Comparison of ENCODE assay signal across 33 mouse cellular contexts in the genomic region with DNA sequence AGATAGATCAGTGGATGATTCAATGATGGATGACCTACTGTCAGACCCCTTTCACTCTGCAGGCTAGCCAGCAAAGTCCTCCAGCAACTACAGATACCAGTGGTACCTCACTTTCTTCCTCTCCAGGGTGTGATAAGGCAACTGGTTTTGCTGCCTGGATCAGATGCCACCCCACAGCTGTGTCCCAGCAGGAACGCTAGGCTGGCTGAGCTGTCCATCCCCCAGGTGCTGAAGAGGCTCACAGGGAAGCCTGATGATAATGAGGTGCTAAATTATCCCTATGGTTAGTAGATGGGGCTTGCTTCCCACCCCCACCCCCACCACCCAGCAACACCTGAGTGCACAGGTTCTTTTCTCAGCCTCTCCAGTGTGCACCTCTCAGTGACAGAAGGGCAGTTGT. TPM values are rescaled to one million over a fixed set of nuclear protein-coding genes. Genes with fewer than 3 reads are reported as not detected.
DNase-seq lines count a peak whose midpoint lies in the region; ATAC-seq and TF ChIP-seq lines count a peak whose summit lies in the region.
"Had no signal": no experiment of that assay in that cellular context is flagged by ENCODE, and none has a peak within 500 bp of the region (broad histone marks: within the 10 kb centered on the region; RNA-seq: fewer than 3 reads in every experiment).

No protein-coding gene starts in this region.

- H3K4me3 ChIP-seq in lung, postnatal 0 days (ENCODE audit: low read depth, low read length): no peak overlapping the region
- no peak overlapping the region for H3K4me3 ChIP-seq in lung, adult 2 months (replicated peaks; ENCODE audit: extremely low read depth, low read depth, low read length)
- no peak overlapping the region for H3K4me3 ChIP-seq in limb, embryonic 10.5 days
- H3K4me3 ChIP-seq in hindbrain, embryonic 16.5 days (ENCODE audit: low read length): no peak overlapping the region
- H3K4me3 ChIP-seq: forebrain, embryonic 13.5 days; hindbrain, embryonic 13.5 days; limb, embryonic 13.5 days; liver, embryonic 12.5 days; neural tube, embryonic 13.5 days had no signal

- H3K27me3 ChIP-seq in lung, postnatal 0 days (replicated peaks; ENCODE audit: insufficient read depth, low read length): peaks cover 8% of the 10 kb centered on the region; the same call in 1 of the 2 replicates
- H3K27me3 ChIP-seq in limb, embryonic 10.5 days (ENCODE audit: low read depth, poor library complexity, severe bottlenecking): no peaks in the 10 kb centered on the region
- no peaks in the 10 kb centered on the region for H3K27me3 ChIP-seq in hindbrain, embryonic 16.5 days (replicated peaks; ENCODE audit: control insufficient read depth, insufficient read depth, low read length)
- H3K27me3 ChIP-seq: forebrain, embryonic 13.5 days; hindbrain, embryonic 13.5 days; limb, embryonic 13.5 days; neural tube, embryonic 13.5 days had no signal

- no peaks in the 10 kb centered on the region for H3K4me1 ChIP-seq in lung, postnatal 0 days (ENCODE audit: insufficient read depth, low read depth, low read length)
- no peaks in the 10 kb centered on the region for H3K4me1 ChIP-seq in lung, adult 2 months (ENCODE audit: control insufficient read depth, insufficient read depth, low read length)
- peaks cover 13% of the 10 kb centered on the region for H3K4me1 ChIP-seq in limb, embryonic 10.5 days
- H3K4me1 ChIP-seq in hindbrain, embryonic 16.5 days (ENCODE audit: control insufficient read depth, insufficient read depth, low read depth, low read length): no peaks in the 10 kb centered on the region

- no peak for TF ChIP-seq EP300 in lung, postnatal 0 days (IDR thresholded peaks at IDR 0.05)

- H3K9ac ChIP-seq in lung, postnatal 0 days (replicated peaks; ENCODE audit: low read depth): no peak overlapping the region
- no peak overlapping the region for H3K9ac ChIP-seq in hindbrain, embryonic 16.5 days (ENCODE audit: low read depth, low read length)
- H3K9ac ChIP-seq: forebrain, embryonic 13.5 days; hindbrain, embryonic 13.5 days; limb, embryonic 13.5 days; liver, embryonic 12.5 days; liver, postnatal 0 days; neural tube, embryonic 13.5 days had no signal

- no peaks in the 10 kb centered on the region for H3K36me3 ChIP-seq in lung, postnatal 0 days (ENCODE audit: insufficient read depth, low read length)
- H3K36me3 ChIP-seq in limb, embryonic 10.5 days: no peaks in the 10 kb centered on the region
- no peaks in the 10 kb centered on the region for H3K36me3 ChIP-seq in hindbrain, embryonic 16.5 days (ENCODE audit: control insufficient read depth, insufficient read depth, low read length)
- H3K36me3 ChIP-seq: hindbrain, embryonic 13.5 days; limb, embryonic 13.5 days; liver, embryonic 12.5 days; neural tube, embryonic 13.5 days had no signal

- no peak overlapping the region for H3K4me2 ChIP-seq in lung, postnatal 0 days (replicated peaks; ENCODE audit: low read depth, low read length)
- no peak overlapping the region for H3K4me2 ChIP-seq in hindbrain, embryonic 16.5 days (ENCODE audit: low read length)
- H3K4me2 ChIP-seq: forebrain, embryonic 13.5 days; heart, embryonic 11.5 days; hindbrain, embryonic 13.5 days; limb, embryonic 13.5 days; liver, embryonic 12.5 days; midbrain, embryonic 11.5 days; neural tube, embryonic 13.5 days had no signal

- peak; percentile 42 for DNase-seq in heart, postnatal 4 days
- no peak for DNase-seq in heart, adult 18-20 months
- DNase-seq in lung, postnatal 0 days (ENCODE audit: low spot score): peak; percentile 7
- DNase-seq in lung, adult 2 months: no peak
- DNase-seq in limb, embryonic 10.5 days (ENCODE audit: low spot score): peak; percentile 40
- no peak for DNase-seq in right cerebral cortex, postnatal 10 days (ENCODE audit: low spot score in 2 of 2)
- DNase-seq: adrenal gland, adult 2 months; cerebellum, adult 8-10 months; gastrocnemius, postnatal 25 days; heart, adult 11 months; heart, postnatal 36 days; kidney, adult 9 months; layer of hippocampus, adult 9-11 months; liver, postnatal 0 days; lung, postnatal 14 days; thymus, adult 2 months had no signal

- no peak overlapping the region for H3K27ac ChIP-seq in lung, postnatal 0 days (ENCODE audit: low read length)
- H3K27ac ChIP-seq in limb, embryonic 10.5 days: no peak overlapping the region
- no peak overlapping the region for H3K27ac ChIP-seq in hindbrain, embryonic 16.5 days (ENCODE audit: low read depth, low read length)
- H3K27ac ChIP-seq: forebrain, embryonic 13.5 days; hindbrain, embryonic 13.5 days; limb, embryonic 13.5 days; liver, embryonic 12.5 days; neural tube, embryonic 13.5 days had no signal

- no peak for ATAC-seq in lung, postnatal 0 days
- ATAC-seq in hindbrain, embryonic 16.5 days: no peak
- ATAC-seq: activated CD4-positive, CD25-positive, alpha-beta regulatory T cell, adult 4 months; CD4-positive, CD25-positive, alpha-beta regulatory T cell, adult 4 months; forebrain, embryonic 13.5 days; intestine, postnatal 0 days; liver, embryonic 12.5 days; liver, postnatal 0 days; midbrain, embryonic 16.5 days had no signal

- TF ChIP-seq POLR2A in lung, adult 2 months (IDR thresholded peaks at IDR 0.05; ENCODE audit: borderline replicate concordance, extremely low read depth, low read depth, low read length): no peak

- WGBS in lung, postnatal 0 days: 0% methylated on average over 1 of the region's 1 CpGs
- 26% methylated on average over 1 of the region's 1 CpGs for WGBS in lung, adult 2 months
- 11% methylated on average over 1 of the region's 1 CpGs for WGBS in limb, embryonic 10.5 days
- 44% methylated on average over 1 of the region's 1 CpGs for WGBS in hindbrain, embryonic 16.5 days

- no peak for TF ChIP-seq CTCF in lung, postnatal 0 days (IDR thresholded peaks at IDR 0.05)
- no peak for TF ChIP-seq CTCF in lung, adult 2 months (IDR thresholded peaks at IDR 0.05; ENCODE audit: insufficient read depth, low read length)

- H3K9me3 ChIP-seq in lung, postnatal 0 days (ENCODE audit: low read length): no peaks in the 10 kb centered on the region
- H3K9me3 ChIP-seq in limb, embryonic 10.5 days (replicated peaks): no peaks in the 10 kb centered on the region
- H3K9me3 ChIP-seq in hindbrain, embryonic 16.5 days (ENCODE audit: control insufficient read depth, low read length): no peaks in the 10 kb centered on the region
- H3K9me3 ChIP-seq: forebrain, embryonic 13.5 days; hindbrain, embryonic 13.5 days; limb, embryonic 13.5 days; liver, embryonic 12.5 days; neural tube, embryonic 13.5 days had no signal

RNA-seq across cellular contexts. Expression of a gene that starts 5.8 kb away (rescaled TPM):
- not detected for total RNA-seq in heart, postnatal 4 days (2021)
- total RNA-seq in heart, adult 18-20 months (2021): not detected
- not detected in 2 replicates for polyA plus RNA-seq in lung, postnatal 0 days (2015; fragmentation: Nextera tagmentation; extraction: Ambion mirVana)
- not detected in 2 replicates for polyA plus RNA-seq in lung, adult 2 months (2012; rRNA removed)
- not detected in 2 replicates for polyA plus RNA-seq in limb, embryonic 10.5 days (2016; fragmentation: Nextera tagmentation; extraction: Ambion mirVana)
- polyA plus RNA-seq in hindbrain, embryonic 16.5 days (2015; fragmentation: Nextera tagmentation; extraction: Ambion mirVana): not detected in 2 replicates
- total RNA-seq: adrenal gland, adult 2 months; gastrocnemius, adult 18-20 months; gastrocnemius, postnatal 25 days; heart, postnatal 36 days; left cerebral cortex, postnatal 14 days; megakaryocyte progenitor cell, adult 5-6 weeks had no signal
- polyA plus RNA-seq: activated CD4-positive, CD25-positive, alpha-beta regulatory T cell, adult 4 months; adrenal gland, adult 2 months; CD4-positive, CD25-positive, alpha-beta regulatory T cell, adult 4 months; forebrain, embryonic 13.5 days; frontal cortex, adult 2 months; heart, embryonic 11.5 days; heart, embryonic 16.5 days; hindbrain, embryonic 13.5 days; intestine, postnatal 0 days; limb, embryonic 13.5 days; liver, embryonic 12.5 days; liver, postnatal 0 days; midbrain, embryonic 11.5 days; midbrain, embryonic 16.5 days; neural tube, embryonic 13.5 days had no signal

RNA-seq across cellular contexts. Expression of a gene that starts 14.9 kb away (rescaled TPM):
- total RNA-seq in heart, postnatal 4 days (2021): not detected
- not detected for total RNA-seq in heart, adult 18-20 months (2021)
- not detected in 2 replicates for polyA plus RNA-seq in lung, postnatal 0 days (2015; fragmentation: Nextera tagmentation; extraction: Ambion mirVana)
- polyA plus RNA-seq in lung, adult 2 months (2012; rRNA removed): not detected in 2 replicates
- polyA plus RNA-seq in limb, embryonic 10.5 days (2016; fragmentation: Nextera tagmentation; extraction: Ambion mirVana): not detected in 2 replicates
- not detected in 2 replicates for polyA plus RNA-seq in hindbrain, embryonic 16.5 days (2015; fragmentation: Nextera tagmentation; extraction: Ambion mirVana)
- total RNA-seq: adrenal gland, adult 2 months; gastrocnemius, adult 18-20 months; gastrocnemius, postnatal 25 days; heart, postnatal 36 days; left cerebral cortex, postnatal 14 days; megakaryocyte progenitor cell, adult 5-6 weeks had no signal
- polyA plus RNA-seq: activated CD4-positive, CD25-positive, alpha-beta regulatory T cell, adult 4 months; adrenal gland, adult 2 months; CD4-positive, CD25-positive, alpha-beta regulatory T cell, adult 4 months; forebrain, embryonic 13.5 days; frontal cortex, adult 2 months; heart, embryonic 11.5 days; heart, embryonic 16.5 days; hindbrain, embryonic 13.5 days; intestine, postnatal 0 days; limb, embryonic 13.5 days; liver, embryonic 12.5 days; liver, postnatal 0 days; midbrain, embryonic 11.5 days; midbrain, embryonic 16.5 days; neural tube, embryonic 13.5 days; thymus, adult 2 months had no signal

RNA-seq across cellular contexts. Expression of a gene that starts 20.9 kb away (rescaled TPM):
- total RNA-seq in heart, postnatal 4 days (2021): not detected
- not detected for total RNA-seq in heart, adult 18-20 months (2021)
- polyA plus RNA-seq in lung, postnatal 0 days (2015; fragmentation: Nextera tagmentation; extraction: Ambion mirVana): not detected in 2 replicates
- not detected in 2 replicates for polyA plus RNA-seq in lung, adult 2 months (2012; rRNA removed)
- not detected in 2 replicates for polyA plus RNA-seq in limb, embryonic 10.5 days (2016; fragmentation: Nextera tagmentation; extraction: Ambion mirVana)
- polyA plus RNA-seq in hindbrain, embryonic 16.5 days (2015; fragmentation: Nextera tagmentation; extraction: Ambion mirVana): not detected in 2 replicates
- total RNA-seq: adrenal gland, adult 2 months; gastrocnemius, adult 18-20 months; gastrocnemius, postnatal 25 days; heart, postnatal 36 days; left cerebral cortex, postnatal 14 days; megakaryocyte progenitor cell, adult 5-6 weeks had no signal
- polyA plus RNA-seq: activated CD4-positive, CD25-positive, alpha-beta regulatory T cell, adult 4 months; adrenal gland, adult 2 months; CD4-positive, CD25-positive, alpha-beta regulatory T cell, adult 4 months; forebrain, embryonic 13.5 days; frontal cortex, adult 2 months; heart, embryonic 11.5 days; heart, embryonic 16.5 days; hindbrain, embryonic 13.5 days; intestine, postnatal 0 days; limb, embryonic 13.5 days; liver, embryonic 12.5 days; liver, postnatal 0 days; midbrain, embryonic 11.5 days; midbrain, embryonic 16.5 days; neural tube, embryonic 13.5 days had no signal

RNA-seq across cellular contexts. Expression of a gene that starts 31.8 kb away (rescaled TPM):
- total RNA-seq in heart, postnatal 4 days (2021): not detected
- not detected for total RNA-seq in heart, adult 18-20 months (2021)
- polyA plus RNA-seq in lung, postnatal 0 days (2015; fragmentation: Nextera tagmentation; extraction: Ambion mirVana): not detected in 2 replicates
- not detected in 2 replicates for polyA plus RNA-seq in lung, adult 2 months (2012; rRNA removed)
- not detected in 2 replicates for polyA plus RNA-seq in limb, embryonic 10.5 days (2016; fragmentation: Nextera tagmentation; extraction: Ambion mirVana)
- not detected in 2 replicates for polyA plus RNA-seq in hindbrain, embryonic 16.5 days (2015; fragmentation: Nextera tagmentation; extraction: Ambion mirVana)
- total RNA-seq: adrenal gland, adult 2 months; gastrocnemius, adult 18-20 months; gastrocnemius, postnatal 25 days; heart, postnatal 36 days; left cerebral cortex, postnatal 14 days; megakaryocyte progenitor cell, adult 5-6 weeks had no signal
- polyA plus RNA-seq: activated CD4-positive, CD25-positive, alpha-beta regulatory T cell, adult 4 months; adrenal gland, adult 2 months; CD4-positive, CD25-positive, alpha-beta regulatory T cell, adult 4 months; forebrain, embryonic 13.5 days; frontal cortex, adult 2 months; heart, embryonic 11.5 days; heart, embryonic 16.5 days; hindbrain, embryonic 13.5 days; intestine, postnatal 0 days; limb, embryonic 13.5 days; liver, embryonic 12.5 days; liver, postnatal 0 days; midbrain, embryonic 11.5 days; midbrain, embryonic 16.5 days; neural tube, embryonic 13.5 days had no signal

RNA-seq across cellular contexts. Expression of a gene that starts 34.8 kb away (rescaled TPM):
- 1 to 10 TPM; 1.6 to 1.8 TPM for total RNA-seq in heart, postnatal 4 days (2021)
- total RNA-seq in heart, adult 18-20 months (2021): under 1 TPM; 0.49 to 0.69 TPM
- 1.2 and 1.6 TPM in 2 replicates for polyA plus RNA-seq in lung, postnatal 0 days (2015; fragmentation: Nextera tagmentation; extraction: Ambion mirVana)
- polyA plus RNA-seq in lung, adult 2 months (2012; rRNA removed): 0.77 and 0.93 TPM in 2 replicates
- polyA plus RNA-seq in limb, embryonic 10.5 days (2016; fragmentation: Nextera tagmentation; extraction: Ambion mirVana): 1.5 and 1.7 TPM in 2 replicates
- 23.7 and 25.7 TPM in 2 replicates for polyA plus RNA-seq in hindbrain, embryonic 16.5 days (2015; fragmentation: Nextera tagmentation; extraction: Ambion mirVana)
- total RNA-seq: megakaryocyte progenitor cell, adult 5-6 weeks had no signal
- polyA plus RNA-seq: activated CD4-positive, CD25-positive, alpha-beta regulatory T cell, adult 4 months; CD4-positive, CD25-positive, alpha-beta regulatory T cell, adult 4 months had no signal

Comparison
In these comparisons a context has a peak if more than half of its experiments do, and no peak if none do; other contexts are left out.
1. DNase-seq: peak in heart, postnatal 4 days (single experiment), lung, postnatal 0 days (single experiment) and limb, embryonic 10.5 days (single experiment); none in heart, adult 18-20 months (0 of 2), lung, adult 2 months (single experiment) and right cerebral cortex, postnatal 10 days (0 of 2).